9 mouse cellular contexts compared by ENCODE assay signal in the genomic region with DNA sequence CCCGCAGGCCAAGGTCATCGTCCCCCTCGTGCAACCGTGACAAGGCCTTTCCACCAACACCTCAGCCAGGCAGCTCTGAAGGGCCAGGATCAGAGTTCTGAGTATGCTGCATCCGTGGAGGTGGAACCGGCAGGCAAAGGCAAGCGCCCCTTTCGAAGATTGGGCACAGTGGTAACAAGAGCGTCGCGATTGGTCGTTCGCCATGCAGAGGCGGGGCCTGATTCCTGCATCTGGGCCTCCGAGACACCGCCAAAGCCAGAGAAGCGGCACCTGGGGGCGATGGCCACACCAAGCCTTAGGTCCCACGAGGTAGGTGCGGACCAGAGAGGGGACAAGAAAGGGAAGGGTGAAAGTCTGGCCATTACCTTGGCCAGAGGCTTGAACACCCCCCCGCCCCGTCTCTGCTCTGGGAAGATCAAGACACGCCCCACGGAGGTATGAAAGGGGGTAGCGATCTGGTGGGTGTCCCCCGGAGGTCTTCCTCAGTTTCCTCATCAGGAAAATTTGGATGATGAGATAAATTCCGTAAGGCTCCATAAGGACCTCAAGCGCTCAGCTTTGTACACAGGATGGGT. TPM values are rescaled to one million over a fixed set of nuclear protein-coding genes. Genes with fewer than 3 reads are reported as not detected.
A peak's percentile ranks its signal among the peaks of the same experiment; 100 is the strongest.
DNase-seq lines count a peak whose midpoint lies in the region; ATAC-seq lines count a peak whose summit lies in the region.
"Had no signal": no experiment of that assay in that cellular context is flagged by ENCODE, and none has a peak within 500 bp of the region (broad histone marks: within the 10 kb centered on the region; RNA-seq: fewer than 3 reads in every experiment).

Gene 9430097D07Rik, minus strand, starts transcription at position 99 of the 575 bp plus-strand sequence.

- peak within 1 kb of the TSS; percentile 69 for H3K9ac ChIP-seq in forebrain, embryonic 12.5 days
- H3K9ac ChIP-seq in stomach, embryonic 15.5 days, result peak within 1 kb of the TSS; percentile 16; the same call in 1 of the 2 replicates

- peaks cover 47% of the 10 kb centered on the region for H3K27me3 ChIP-seq in forebrain, embryonic 12.5 days
- H3K27me3 ChIP-seq in stomach, embryonic 15.5 days (replicated peaks), result peaks cover 10% of the 10 kb centered on the region

- peak within 1 kb of the TSS; percentile 54 for H3K4me3 ChIP-seq in forebrain, embryonic 12.5 days (replicated peaks)
- H3K4me3 ChIP-seq in stomach, embryonic 15.5 days (replicated peaks), result peak within 1 kb of the TSS; percentile 33

- H3K27ac ChIP-seq in forebrain, embryonic 12.5 days, result no peak within 1 kb of the TSS
- H3K27ac ChIP-seq in stomach, embryonic 15.5 days, result no peak within 1 kb of the TSS

- peak; percentile 26 for DNase-seq in kidney, postnatal 14 days
- DNase-seq in kidney, adult 18-20 months, result no peak
- DNase-seq in cerebellum, adult 11-12 months, result peak; percentile 79
- peak; percentile 75 for DNase-seq in layer of hippocampus, adult 9-11 months
- DNase-seq in mesoderm, embryonic 11.5 days (ENCODE audit: low read depth, low spot score), result peak; percentile 76
- DNase-seq in adrenal gland, adult 8-10 months, result no peak

- ATAC-seq in forebrain, embryonic 12.5 days (ENCODE audit: low FRiP score), result peak; percentile 75
- no peak for ATAC-seq in stomach, embryonic 15.5 days (ENCODE audit: insufficient read depth, low FRiP score, low read depth)

- H3K4me2 ChIP-seq in forebrain, embryonic 12.5 days, result peak within 1 kb of the TSS; percentile 100
- H3K4me2 ChIP-seq in stomach, embryonic 15.5 days, result peak within 1 kb of the TSS; percentile 81

- WGBS in forebrain, embryonic 12.5 days, result 5% methylated on average over 28 of the region's 28 CpGs
- 7% methylated on average over 28 of the region's 28 CpGs for WGBS in stomach, embryonic 15.5 days

- H3K36me3 ChIP-seq in forebrain, embryonic 12.5 days (replicated peaks), result no peaks in the 10 kb centered on the region
- H3K36me3 ChIP-seq in stomach, embryonic 15.5 days, result peaks cover 6% of the 10 kb centered on the region; the same call in 1 of the 2 replicates

- H3K9me3 ChIP-seq in forebrain, embryonic 12.5 days, result no peaks in the 10 kb centered on the region
- no peaks in the 10 kb centered on the region for H3K9me3 ChIP-seq in stomach, embryonic 15.5 days

- peaks cover 18% of the 10 kb centered on the region for H3K4me1 ChIP-seq in forebrain, embryonic 12.5 days
- peaks cover 24% of the 10 kb centered on the region for H3K4me1 ChIP-seq in stomach, embryonic 15.5 days

RNA-seq across cellular contexts. Expression of gene 9430097D07Rik, which starts in this region (rescaled TPM):
- polyA plus RNA-seq in forebrain, embryonic 12.5 days (2016; fragmentation: Nextera tagmentation; extraction: Ambion mirVana), result 0.19 TPM in 1 of 2 replicates, not detected in the other
- polyA plus RNA-seq in stomach, embryonic 15.5 days (2015; fragmentation: Nextera tagmentation; extraction: Ambion mirVana), result 0.09 and 0.12 TPM in 2 replicates
- not detected for total RNA-seq in adrenal gland, adult 8-10 months (2022)
- total RNA-seq: adrenal gland, postnatal 36 days had no signal

Comparison
In these comparisons a context has a peak if more than half of its experiments do, and no peak if none do; other contexts are left out.
1. DNase-seq: peak in kidney, postnatal 14 days (single experiment), cerebellum, adult 11-12 months (single experiment), layer of hippocampus, adult 9-11 months (single experiment) and mesoderm, embryonic 11.5 days (single experiment); none in kidney, adult 18-20 months (single experiment) and adrenal gland, adult 8-10 months (single experiment).
2. Peak in ATAC-seq, H3K4me3 ChIP-seq, H3K9ac ChIP-seq and H3K4me2 ChIP-seq in forebrain, embryonic 12.5 days; RNA of the gene not detected or under 1 TPM.